Mouse (Mus musculus): Measurements from ENCODE around the gene Capza1. TPM values are rescaled to one million over a fixed set of nuclear protein-coding genes. Genes with fewer than 3 reads are reported as not detected.
"Not testable (repeated sequence)": the region's sequence is repeated elsewhere in the genome, so short reads cannot be mapped to it uniquely, and the experiment has no call there.

The Capza1 gene
- polyA plus RNA-seq, 2 experiments: 88.6 to 198 TPM

- 0 out of 2 replicates have a peak, but pooled peaks have one; percentile 11 for TF ChIP-seq POLR2A (IDR thresholded peaks at IDR 0.05; ENCODE audit: borderline replicate concordance, extremely low read depth, insufficient read depth, insufficient read length)
- Histone ChIP-seq H3K4me1 (ENCODE audit: control insufficient read depth, insufficient read depth, low read length) (peaks cover 20% of the 10 kb centered on the region), H3K9me3 (ENCODE audit: control insufficient read depth, low read length) (no peaks in the 10 kb centered on the region), H3K27me3 (ENCODE audit: control insufficient read depth, insufficient read depth, low read length) (no peaks in the 10 kb centered on the region), H3K4me2 (replicated peaks; ENCODE audit: low read depth, low read length, severe bottlenecking) (peak within 1 kb of the TSS; percentile 57), H3K4me3 (replicated peaks; ENCODE audit: low read length) (peak within 1 kb of the TSS; percentile 86), H3K27ac (replicated peaks; ENCODE audit: low read depth, low read length) (peak within 1 kb of the TSS; percentile 94), H3K36me3 (ENCODE audit: control insufficient read depth, insufficient read depth, low read length) (peaks cover 18% of the 10 kb centered on the region; the same call in 1 of the 2 replicates), H3K9ac (ENCODE audit: low read depth, low read length, severe bottlenecking) (peak within 1 kb of the TSS; percentile 96)
- DNase-seq (ENCODE audit: low spot score) (peak; percentile 81), ATAC-seq (ENCODE audit: low FRiP score, low read depth) (peak; percentile 79)
- WGBS: under 1% methylated on average over 28 of the region's 40 CpGs
These were observed 46.1 kb downstream of the Capza1 start, which contains the start of gene Mov10 for GRCm38 (mm10) chr3:104817991-104818748. Gene Mov10, minus strand, starts transcription at chr3:104818563.

DNA sequence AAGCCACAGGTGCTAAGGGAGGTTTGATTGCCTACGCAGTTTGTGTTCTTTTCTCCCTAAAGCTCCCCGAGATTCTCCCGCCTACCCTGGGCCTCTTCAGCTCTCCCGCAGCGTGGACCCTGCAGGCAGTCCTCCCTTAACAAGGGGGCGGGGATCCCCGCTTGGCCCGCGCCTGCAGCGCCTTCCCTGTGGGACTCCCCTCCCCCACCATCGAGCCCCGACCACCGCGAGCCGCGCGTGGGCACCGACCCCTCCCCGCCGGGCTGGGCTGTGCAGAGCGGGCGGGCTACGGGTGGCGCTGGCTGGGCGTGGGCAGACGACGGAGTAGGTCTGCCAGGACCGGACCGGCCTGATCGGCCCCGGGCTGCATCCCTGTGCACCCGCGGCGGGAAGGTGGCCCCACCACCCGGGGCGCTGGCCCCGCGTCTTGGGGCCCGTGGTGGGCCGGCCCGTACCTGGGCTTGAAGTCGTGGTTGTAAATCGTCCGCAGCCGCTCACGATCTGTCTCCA is 46.8 kb downstream of the Capza1 start:
- Histone ChIP-seq H3K27ac (replicated peaks; ENCODE audit: low read depth, low read length) (peak overlapping the region; percentile 94), H3K36me3 (ENCODE audit: control insufficient read depth, insufficient read depth, low read length) (peaks cover 17% of the 10 kb centered on the region; the same call in 1 of the 2 replicates), H3K9me3 (ENCODE audit: control insufficient read depth, low read length) (no peaks in the 10 kb centered on the region), H3K27me3 (ENCODE audit: control insufficient read depth, insufficient read depth, low read length) (no peaks in the 10 kb centered on the region), H3K4me1 (ENCODE audit: control insufficient read depth, insufficient read depth, low read length) (peaks cover 20% of the 10 kb centered on the region), H3K9ac (ENCODE audit: low read depth, low read length, severe bottlenecking) (peak overlapping the region; percentile 96), H3K4me2 (replicated peaks; ENCODE audit: low read depth, low read length, severe bottlenecking) (peak overlapping the region; percentile 57), H3K4me3 (replicated peaks; ENCODE audit: low read length) (peak overlapping the region; percentile 86)
- DNase-seq (ENCODE audit: low spot score) (peak; percentile 63), ATAC-seq (ENCODE audit: low FRiP score, low read depth) (peak; percentile 61)
- under 1% methylated on average over 17 of the region's 46 CpGs for WGBS
- TF ChIP-seq POLR2A (IDR thresholded peaks at IDR 0.05; ENCODE audit: borderline replicate concordance, extremely low read depth, insufficient read depth, insufficient read length): no peak

DNA sequence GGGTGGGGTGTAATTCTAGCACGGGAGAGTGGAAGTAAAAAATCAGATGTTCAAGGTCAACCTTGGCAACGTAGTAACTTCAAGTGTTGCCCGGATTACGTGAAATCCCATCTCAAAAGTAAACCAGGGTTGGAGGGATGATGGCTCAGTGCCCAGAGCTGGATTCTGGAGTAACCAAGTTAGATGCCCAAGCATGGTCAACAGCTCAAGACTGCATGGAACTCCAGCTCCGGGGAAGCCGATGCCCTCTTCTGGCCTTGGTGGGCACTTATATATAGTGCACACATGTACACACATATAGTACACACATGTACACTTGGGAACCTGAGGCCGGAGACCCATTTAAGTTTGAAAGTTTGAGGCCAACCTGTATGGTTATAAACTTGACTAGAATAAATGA is 48.2 kb downstream of the Capza1 start:
- Histone ChIP-seq H3K9ac (ENCODE audit: low read depth, low read length, severe bottlenecking) (no peak overlapping the region), H3K9me3 (ENCODE audit: control insufficient read depth, low read length) (no peaks in the 10 kb centered on the region), H3K27me3 (ENCODE audit: control insufficient read depth, insufficient read depth, low read length) (no peaks in the 10 kb centered on the region), H3K4me3 (replicated peaks; ENCODE audit: low read length) (no peak overlapping the region), H3K4me1 (ENCODE audit: control insufficient read depth, insufficient read depth, low read length) (peaks cover 20% of the 10 kb centered on the region), H3K27ac (replicated peaks; ENCODE audit: low read depth, low read length) (no peak overlapping the region), H3K4me2 (replicated peaks; ENCODE audit: low read depth, low read length, severe bottlenecking) (no peak overlapping the region), H3K36me3 (ENCODE audit: control insufficient read depth, insufficient read depth, low read length) (peaks cover 7% of the 10 kb centered on the region; the same call in 1 of the 2 replicates)
- no peak for ATAC-seq (ENCODE audit: low FRiP score, low read depth)
- TF ChIP-seq POLR2A (IDR thresholded peaks at IDR 0.05; ENCODE audit: borderline replicate concordance, extremely low read depth, insufficient read depth, insufficient read length): no peak
- WGBS: 94% methylated on average over 7 of the region's 7 CpGs
- DNase-seq (ENCODE audit: low spot score): no peak

DNA sequence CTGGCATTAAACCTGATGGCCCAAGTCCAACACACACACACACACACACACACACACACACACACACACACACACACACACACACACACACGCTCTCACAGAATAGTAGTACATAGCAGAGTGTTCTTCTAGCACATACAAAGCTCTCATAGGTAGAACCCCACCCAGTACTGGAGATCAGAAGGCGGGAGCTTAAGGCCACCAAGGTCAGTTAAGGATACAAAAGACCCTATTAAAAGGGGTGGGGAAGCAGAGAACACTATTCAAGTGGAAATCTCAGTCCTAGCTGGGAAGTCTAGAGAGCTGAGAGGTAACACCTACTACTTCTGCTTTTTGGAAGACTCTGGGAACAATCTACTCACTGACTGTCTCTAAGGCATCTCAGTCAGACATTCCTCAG is 49.0 kb downstream of the Capza1 start:
- ATAC-seq (ENCODE audit: low FRiP score, low read depth): no peak

DNA sequence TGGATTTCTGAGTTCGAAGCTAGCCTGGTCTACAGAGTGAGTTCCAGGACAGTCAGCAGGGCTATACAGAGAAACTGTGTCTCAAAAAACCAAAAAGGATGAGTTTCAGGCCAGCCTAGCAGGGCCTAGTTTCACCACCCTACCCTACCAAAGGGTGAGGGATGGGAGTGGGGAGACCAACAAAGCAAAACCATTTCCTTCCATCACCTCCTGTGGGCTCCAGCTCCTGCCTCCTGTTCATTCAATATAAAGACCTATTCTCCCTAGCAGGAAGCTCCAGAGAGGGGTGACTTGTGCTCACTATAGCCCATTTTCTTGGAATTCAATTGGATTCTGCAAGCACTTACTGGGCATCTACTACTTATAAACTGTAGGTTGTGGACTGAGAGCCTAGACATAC is 49.6 kb downstream of the Capza1 start:
- no peak overlapping the region for H3K9ac ChIP-seq (ENCODE audit: low read depth, low read length, severe bottlenecking)
- 87% methylated on average over 1 of the region's 1 CpGs for WGBS
- DNase-seq (ENCODE audit: low spot score): no peak

More for the DNA sequence above, 49.0 kb downstream of the Capza1 start:
- TF ChIP-seq POLR2A (IDR thresholded peaks at IDR 0.05; ENCODE audit: borderline replicate concordance, extremely low read depth, insufficient read depth, insufficient read length): no peak
- WGBS: 86% methylated on average over 2 of the region's 2 CpGs
- Histone ChIP-seq H3K4me3 (replicated peaks; ENCODE audit: low read length) (no peak overlapping the region), H3K9me3 (ENCODE audit: control insufficient read depth, low read length) (no peaks in the 10 kb centered on the region), H3K9ac (ENCODE audit: low read depth, low read length, severe bottlenecking) (no peak overlapping the region), H3K27ac (replicated peaks; ENCODE audit: low read depth, low read length) (no peak overlapping the region), H3K36me3 (ENCODE audit: control insufficient read depth, insufficient read depth, low read length) (peaks cover 7% of the 10 kb centered on the region; the same call in 1 of the 2 replicates), H3K4me2 (replicated peaks; ENCODE audit: low read depth, low read length, severe bottlenecking) (no peak overlapping the region), H3K4me1 (ENCODE audit: control insufficient read depth, insufficient read depth, low read length) (peaks cover 20% of the 10 kb centered on the region), H3K27me3 (ENCODE audit: control insufficient read depth, insufficient read depth, low read length) (no peaks in the 10 kb centered on the region)
- DNase-seq (ENCODE audit: low spot score): no peak

GRCm38 (mm10) chr3:104813227-104813626 is 51.1 kb downstream of the Capza1 start:
- H3K27me3 ChIP-seq (ENCODE audit: control insufficient read depth, insufficient read depth, low read length); H3K27ac ChIP-seq (replicated peaks; ENCODE audit: low read depth, low read length); DNase-seq (ENCODE audit: low spot score); H3K4me2 ChIP-seq (replicated peaks; ENCODE audit: low read depth, low read length, severe bottlenecking); ATAC-seq (ENCODE audit: low FRiP score, low read depth); H3K36me3 ChIP-seq (ENCODE audit: control insufficient read depth, insufficient read depth, low read length); H3K9ac ChIP-seq (ENCODE audit: low read depth, low read length, severe bottlenecking); H3K9me3 ChIP-seq (ENCODE audit: control insufficient read depth, low read length); H3K4me3 ChIP-seq (replicated peaks; ENCODE audit: low read length): not testable (repeated sequence)
- H3K4me1 ChIP-seq (ENCODE audit: control insufficient read depth, insufficient read depth, low read length): peaks cover 14% of the 10 kb centered on the region
- WGBS: 95% methylated on average over 7 of the region's 7 CpGs

More for the DNA sequence above, 49.6 kb downstream of the Capza1 start:
- H3K36me3 ChIP-seq (ENCODE audit: control insufficient read depth, insufficient read depth, low read length): peaks cover 7% of the 10 kb centered on the region; the same call in 1 of the 2 replicates
- H3K9me3 ChIP-seq (ENCODE audit: control insufficient read depth, low read length): no peaks in the 10 kb centered on the region
- no peak for ATAC-seq (ENCODE audit: low FRiP score, low read depth)
- no peak for TF ChIP-seq POLR2A (IDR thresholded peaks at IDR 0.05; ENCODE audit: borderline replicate concordance, extremely low read depth, insufficient read depth, insufficient read length)
- peaks cover 20% of the 10 kb centered on the region for H3K4me1 ChIP-seq (ENCODE audit: control insufficient read depth, insufficient read depth, low read length)
- no peaks in the 10 kb centered on the region for H3K27me3 ChIP-seq (ENCODE audit: control insufficient read depth, insufficient read depth, low read length)
- H3K4me2 ChIP-seq (replicated peaks; ENCODE audit: low read depth, low read length, severe bottlenecking): no peak overlapping the region
- H3K27ac ChIP-seq (replicated peaks; ENCODE audit: low read depth, low read length): no peak overlapping the region
- no peak overlapping the region for H3K4me3 ChIP-seq (replicated peaks; ENCODE audit: low read length)
